Mouse (Mus musculus) forebrain, embryonic 10.5 days (tissue): Measurements from ENCODE around the gene Asic5. TPM values are rescaled to one million over a fixed set of nuclear protein-coding genes. Genes with fewer than 3 reads are reported as not detected.

Experiments used
- DNase-seq: peaks from one replicate; pipeline ENCODE4 v3.0.0-alpha.2; 2017; ENCODE audit warnings: low spot score; ENCODE audit errors: extremely low spot score
- H3K27ac ChIP-seq: fragments of 300-500 bp; sonication (generic); 2 replicates; pipeline ENCODE4 v1.5.1; 2016; ENCODE audit warnings: mild to moderate bottlenecking
- H3K27me3 ChIP-seq: fragments of 300-500 bp; sonication (generic); 2 replicates; pipeline ENCODE4 v1.6.1; 2016; ENCODE audit warnings: mild to moderate bottlenecking; ENCODE audit not compliant: poor library complexity, severe bottlenecking
- H3K36me3 ChIP-seq: fragments of 300-500 bp; sonication (generic); replicated peaks from 2 replicates; pipeline ENCODE4 v1.6.1; 2016; ENCODE audit warnings: mild to moderate bottlenecking, moderate library complexity
- H3K4me1 ChIP-seq: fragments of 300-500 bp; sonication (generic); 2 replicates; pipeline ENCODE4 v1.6.1; 2016
- H3K4me3 ChIP-seq: fragments of 300-500 bp; sonication (generic); 2 replicates; pipeline ENCODE4 v1.5.1; 2016; ENCODE audit warnings: mild to moderate bottlenecking, moderate library complexity
- H3K9me3 ChIP-seq: fragments of 300-500 bp; sonication (generic); 2 replicates; pipeline ENCODE4 v1.6.1; 2016; ENCODE audit warnings: mild to moderate bottlenecking, moderate library complexity
- WGBS: fragments of 180-500 bp; shearing (Covaris S2); methylation state at CpG from one replicate; pipeline ENCODE4 v1.1.7; 2016; 5-methylcytosine and 5-hydroxymethylcytosine counted together
- polyA plus RNA-seq: library from polyadenylated mRNA; unstranded; fragments of >200 nt; fragmentation: Nextera tagmentation; extraction: Ambion mirVana; gene quantifications from 2 replicates; pipeline ENCODE4 v1.2.1, GENCODE M21; 2016

The Asic5 gene
- polyA plus RNA-seq, 1 experiment from 2014 or later, result not detected

DNA sequence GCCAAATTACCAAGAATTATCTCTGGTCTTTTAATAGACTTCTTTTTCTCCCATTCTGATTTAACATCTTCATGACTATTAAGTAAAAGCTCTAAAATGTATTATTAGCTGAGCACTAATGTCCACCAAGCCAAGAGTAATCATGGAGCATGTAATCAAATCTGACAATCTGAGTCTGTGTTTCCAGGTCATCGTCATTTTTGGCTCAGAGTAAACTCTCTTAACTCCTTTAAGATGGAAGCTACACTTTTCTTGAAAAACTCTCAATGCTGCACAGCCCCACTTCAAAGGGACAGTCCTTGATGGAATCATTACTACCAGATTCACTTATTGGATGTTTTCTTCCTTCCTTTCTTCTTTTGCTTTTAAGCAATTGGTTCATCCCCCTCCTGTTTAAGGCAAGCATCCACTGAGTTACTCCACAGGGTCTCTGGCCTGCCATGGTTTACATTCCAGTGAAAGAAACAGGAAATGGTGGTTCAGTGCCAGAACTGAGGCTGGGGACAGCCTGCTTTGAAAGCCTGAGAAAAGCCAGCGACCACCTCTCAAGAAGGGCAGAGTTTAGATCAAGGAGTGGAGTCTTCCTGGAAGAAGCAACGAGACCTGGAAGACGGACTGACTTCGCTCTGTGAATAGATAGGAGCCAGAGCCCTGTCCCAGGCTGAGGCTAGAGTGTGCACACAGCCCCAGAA lies 72.3 kb downstream of the Asic5 start:
- no peaks in the 10 kb centered on the region for H3K36me3 ChIP-seq
- no peaks in the 10 kb centered on the region for H3K27me3 ChIP-seq
- H3K9me3 ChIP-seq, result no peaks in the 10 kb centered on the region
- peaks cover 17% of the 10 kb centered on the region for H3K4me1 ChIP-seq
- no peak for DNase-seq
- H3K27ac ChIP-seq, result no peak overlapping the region
- WGBS, result 75% methylated on average over 5 of the region's 5 CpGs
- no peak overlapping the region for H3K4me3 ChIP-seq

DNA sequence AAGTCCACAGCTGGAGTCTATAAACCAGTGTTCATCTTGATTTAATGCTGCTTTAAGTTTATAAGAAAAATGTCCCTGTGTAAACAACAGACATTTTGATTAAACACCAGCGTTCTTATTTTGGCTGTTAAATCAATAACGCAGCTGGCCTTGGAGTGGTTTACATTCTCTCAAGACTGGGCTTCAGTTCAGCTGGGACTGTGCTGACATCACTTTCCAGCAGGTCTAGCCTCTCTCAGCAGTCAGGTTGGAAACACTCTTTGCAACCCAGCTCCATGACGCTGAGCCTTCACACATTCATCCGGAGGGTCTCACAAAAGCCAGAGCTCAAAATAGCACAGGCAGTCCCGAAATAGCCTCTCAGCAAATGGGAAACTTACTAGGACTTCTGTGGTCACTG lies 75.1 kb downstream of the Asic5 start:
- WGBS, result 72% methylated on average over 5 of the region's 5 CpGs
- H3K9me3 ChIP-seq, result no peaks in the 10 kb centered on the region
- 0 out of 2 replicates have a peak, but pooled peaks cover 5% of the 10 kb centered on the region for H3K4me1 ChIP-seq
- H3K27ac ChIP-seq, result no peak overlapping the region
- no peak overlapping the region for H3K4me3 ChIP-seq
- no peaks in the 10 kb centered on the region for H3K27me3 ChIP-seq
- no peaks in the 10 kb centered on the region for H3K36me3 ChIP-seq
- DNase-seq, result no peak

DNA sequence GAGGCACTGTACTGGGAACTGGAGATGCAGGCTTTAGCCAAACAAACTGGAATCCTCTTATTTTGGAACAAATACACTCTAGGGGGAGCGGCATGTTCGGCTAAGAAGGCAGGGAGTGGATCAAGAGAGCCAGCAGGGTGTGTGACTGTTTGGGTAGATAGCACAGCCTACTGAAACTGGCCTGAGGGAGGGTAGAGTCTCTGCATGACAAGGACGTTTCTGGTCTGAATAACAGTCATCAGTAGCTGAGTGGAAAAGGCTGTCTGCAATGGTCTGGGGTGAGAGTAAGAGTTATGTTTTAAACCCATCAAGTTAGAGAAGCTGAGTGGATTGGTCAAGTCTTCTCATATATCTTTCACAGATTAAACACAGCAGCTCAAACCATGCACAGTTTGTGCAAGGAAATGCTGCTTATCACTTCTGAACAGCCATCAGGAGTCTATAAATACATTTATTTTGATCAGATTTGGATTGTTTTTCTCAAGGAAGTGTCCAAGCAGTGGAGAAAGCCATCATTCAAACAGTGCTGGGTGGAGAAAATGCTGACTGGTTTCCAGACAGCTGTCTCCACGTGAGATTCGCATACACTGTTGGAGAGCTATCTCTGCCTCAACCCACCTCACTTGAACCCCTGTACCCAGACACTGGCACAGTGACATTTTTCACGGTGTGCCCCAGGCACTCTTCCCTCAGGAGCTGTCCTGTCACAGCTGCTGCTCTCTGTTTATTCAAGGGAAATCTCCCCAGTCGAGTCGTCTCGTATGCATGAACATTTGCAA lies 79.5 kb downstream of the Asic5 start:
- no peaks in the 10 kb centered on the region for H3K9me3 ChIP-seq
- H3K4me1 ChIP-seq, result no peaks in the 10 kb centered on the region
- H3K27ac ChIP-seq, result no peak overlapping the region
- no peak overlapping the region for H3K4me3 ChIP-seq
- WGBS, result 57% methylated on average over 9 of the region's 9 CpGs
- DNase-seq, result no peak
- no peaks in the 10 kb centered on the region for H3K36me3 ChIP-seq
- no peaks in the 10 kb centered on the region for H3K27me3 ChIP-seq

DNA sequence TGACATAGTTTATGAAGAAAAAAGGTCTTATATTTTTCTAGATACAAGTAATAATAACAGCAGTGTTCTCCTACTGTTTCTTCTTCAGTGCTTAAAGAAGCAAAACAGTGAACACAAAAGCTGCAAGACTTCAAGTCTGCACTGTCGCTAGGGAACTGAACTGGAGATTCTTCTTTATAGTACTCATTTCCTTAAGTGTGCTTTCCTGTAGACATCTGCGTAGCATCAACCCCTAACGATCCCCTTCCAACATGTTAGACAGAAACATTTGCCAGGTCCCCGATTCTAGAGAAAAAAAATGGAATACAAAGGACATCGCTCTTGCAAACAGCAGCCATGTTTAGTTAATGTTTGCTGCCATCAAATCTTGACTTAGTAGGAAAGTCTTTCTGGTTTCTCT lies 85.7 kb downstream of the Asic5 start:
- DNase-seq, result no peak
- Histone ChIP-seq H3K36me3 (no peaks in the 10 kb centered on the region), H3K9me3 (no peaks in the 10 kb centered on the region), H3K27me3 (peaks cover 6% of the 10 kb centered on the region), H3K4me1 (no peaks in the 10 kb centered on the region), H3K4me3 (no peak overlapping the region), H3K27ac (no peak overlapping the region)
- WGBS, result 88% methylated on average over 5 of the region's 5 CpGs

Other genes with a start within 250 kb of the Asic5 start
- 3.0 and 3.3 TPM in 2 replicates for gene Ctso, start 49.7 kb upstream of the Asic5 start, polyA plus RNA-seq
- 0.04 and 0.05 TPM in 2 replicates for gene Tdo2, start 6.1 kb upstream of the Asic5 start, polyA plus RNA-seq
- gene Gucy1b1, start 92.4 kb downstream of the Asic5 start, polyA plus RNA-seq, result 2.6 and 3.6 TPM in 2 replicates
- 1.5 and 1.8 TPM in 2 replicates for gene Gucy1a1, start 163.5 kb downstream of the Asic5 start, polyA plus RNA-seq